Mouse (Mus musculus): ENCODE measurements at regions not wholly inside any gene's neighbourhood (a gene's known extent, or its start where the extent isn't known, plus 50 kb on each side); places are given as distances from the start of the nearest gene placed in this dataset.

DNA sequence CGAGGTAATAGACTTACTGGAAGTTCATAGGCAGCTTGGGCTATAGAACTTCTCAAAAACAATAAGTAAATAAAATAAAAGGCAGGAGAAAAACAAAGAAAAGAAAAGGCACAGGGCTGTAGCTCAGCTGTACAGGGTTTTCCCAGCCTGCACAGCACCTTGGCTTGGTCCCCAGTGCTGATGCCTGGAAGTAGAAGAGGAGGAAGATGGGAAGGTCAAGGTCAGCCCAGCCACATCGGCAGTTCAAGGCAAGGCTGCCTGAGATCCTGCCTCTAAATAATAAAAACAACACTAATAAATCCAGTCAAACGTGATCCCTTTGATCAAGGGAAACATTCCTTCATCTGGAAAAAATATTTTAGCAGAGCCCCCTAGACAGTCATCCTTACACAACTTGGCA, 103.1 kb downstream of the Cenpf start:
- Histone ChIP-seq H3K36me3 (no peaks in the 10 kb centered on the region), H3K27me3 (ENCODE audit: insufficient read depth, poor library complexity, severe bottlenecking) (peaks cover 3% of the 10 kb centered on the region; the same call in 1 of the 2 replicates), H3K4me1 (replicated peaks) (peaks cover 10% of the 10 kb centered on the region), H3K27ac (no peak overlapping the region), H3K9me3 (no peaks in the 10 kb centered on the region), H3K4me3 (no peak overlapping the region)
- WGBS: 75% methylated on average over 3 of the region's 3 CpGs
- DNase-seq (ENCODE audit: low spot score): no peak

DNA sequence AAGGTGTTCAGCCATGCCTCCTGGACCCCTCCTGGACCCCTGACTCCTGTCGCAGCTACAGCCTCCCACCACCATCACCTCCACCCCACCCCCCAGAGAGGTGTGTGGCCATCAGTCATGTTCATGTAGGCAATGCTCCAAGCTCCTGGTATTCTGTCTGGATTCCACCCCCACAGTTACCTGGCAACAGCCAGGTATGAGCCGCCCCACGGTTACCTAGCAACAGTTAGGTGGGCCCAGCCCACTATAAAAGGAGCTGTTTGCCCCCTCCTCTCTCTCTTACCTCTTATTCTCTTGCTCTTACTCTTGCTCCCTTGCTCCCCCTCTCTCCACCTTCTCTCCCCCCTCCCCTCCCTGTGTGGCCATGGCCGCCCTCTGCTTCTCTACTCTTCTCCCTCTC, 106.5 kb downstream of the Cenpf start:
- WGBS: 83% methylated on average over 4 of the region's 4 CpGs
- Histone ChIP-seq H3K4me1 (replicated peaks) (peaks cover 13% of the 10 kb centered on the region), H3K4me3 (no peak overlapping the region), H3K9me3 (no peaks in the 10 kb centered on the region), H3K27me3 (ENCODE audit: insufficient read depth, poor library complexity, severe bottlenecking) (peaks cover 3% of the 10 kb centered on the region; the same call in 1 of the 2 replicates), H3K27ac (0 out of 2 replicates have a peak overlapping the region, but pooled peaks have one; percentile 37), H3K36me3 (no peaks in the 10 kb centered on the region)
- no peak for DNase-seq (ENCODE audit: low spot score)

DNA sequence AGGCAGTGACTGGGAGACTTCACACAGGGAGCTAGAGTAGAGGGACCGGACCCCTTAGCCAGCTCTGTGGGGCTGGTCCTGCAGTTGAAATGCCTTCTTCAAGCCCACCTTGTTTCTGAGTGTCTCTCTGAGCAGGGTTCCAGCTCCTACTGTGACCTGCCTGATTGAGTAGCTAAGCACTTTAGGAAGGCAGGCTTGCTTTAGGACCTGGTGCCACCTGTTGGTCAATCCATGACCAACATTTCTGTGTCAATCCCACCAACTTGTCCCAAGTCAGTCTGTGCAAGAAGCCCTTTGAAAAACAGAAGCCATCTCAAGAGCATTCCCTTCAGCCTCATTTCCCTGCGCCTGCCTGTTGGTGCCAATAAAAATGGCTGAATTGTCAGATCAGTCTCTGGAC, 108.5 kb downstream of the Cenpf start:
- Histone ChIP-seq H3K4me3 (no peak overlapping the region), H3K27ac (no peak overlapping the region), H3K36me3 (no peaks in the 10 kb centered on the region), H3K4me1 (replicated peaks) (peaks cover 19% of the 10 kb centered on the region), H3K27me3 (ENCODE audit: insufficient read depth, poor library complexity, severe bottlenecking) (peaks cover 3% of the 10 kb centered on the region; the same call in 1 of the 2 replicates), H3K9me3 (0 out of 2 replicates have a peak, but pooled peaks cover 3% of the 10 kb centered on the region)
- 72% methylated on average over 2 of the region's 2 CpGs for WGBS
- peak; percentile 49 for DNase-seq (ENCODE audit: low spot score)

DNA sequence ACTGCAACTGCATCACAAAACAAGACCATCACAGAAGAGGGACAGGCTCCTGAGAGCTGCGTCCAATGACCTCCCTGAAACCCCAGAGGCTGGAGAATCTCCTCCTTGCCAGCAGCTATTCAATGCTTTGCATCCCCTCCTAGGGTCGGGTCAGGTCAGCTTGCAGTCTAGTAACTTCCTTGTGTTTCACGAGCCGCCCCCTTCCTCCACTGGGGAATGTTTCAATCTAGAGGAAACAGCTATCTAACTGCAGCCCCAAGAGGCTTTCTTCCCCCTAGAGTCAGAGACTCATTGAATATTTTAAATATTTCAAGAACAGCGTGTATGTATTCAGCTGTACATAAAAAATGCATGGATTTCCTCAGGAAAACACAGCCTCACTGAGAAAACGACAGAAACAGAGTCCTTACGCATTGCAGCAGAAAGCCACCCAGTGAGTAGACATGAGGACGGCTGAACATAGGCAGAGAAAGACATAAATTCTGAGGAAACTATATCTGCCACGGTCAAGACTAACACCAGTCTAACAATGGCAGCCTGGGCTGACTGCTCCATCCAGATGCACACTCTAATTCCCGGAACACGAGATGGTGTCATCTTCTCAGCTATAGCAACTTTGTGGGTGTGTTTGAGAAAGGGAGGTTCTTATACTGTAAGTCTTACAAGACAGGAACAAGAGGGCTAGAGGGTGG, 111.4 kb downstream of the Cenpf start:
- H3K4me3 ChIP-seq: no peak overlapping the region
- no peaks in the 10 kb centered on the region for H3K36me3 ChIP-seq
- WGBS: 55% methylated on average over 11 of the region's 11 CpGs
- DNase-seq (ENCODE audit: low spot score): peak; percentile 14
- no peak overlapping the region for H3K27ac ChIP-seq
- 0 out of 2 replicates have a peak, but pooled peaks cover 5% of the 10 kb centered on the region for H3K9me3 ChIP-seq
- H3K27me3 ChIP-seq (ENCODE audit: insufficient read depth, poor library complexity, severe bottlenecking): no peaks in the 10 kb centered on the region
- peaks cover 12% of the 10 kb centered on the region for H3K4me1 ChIP-seq (replicated peaks)

DNA sequence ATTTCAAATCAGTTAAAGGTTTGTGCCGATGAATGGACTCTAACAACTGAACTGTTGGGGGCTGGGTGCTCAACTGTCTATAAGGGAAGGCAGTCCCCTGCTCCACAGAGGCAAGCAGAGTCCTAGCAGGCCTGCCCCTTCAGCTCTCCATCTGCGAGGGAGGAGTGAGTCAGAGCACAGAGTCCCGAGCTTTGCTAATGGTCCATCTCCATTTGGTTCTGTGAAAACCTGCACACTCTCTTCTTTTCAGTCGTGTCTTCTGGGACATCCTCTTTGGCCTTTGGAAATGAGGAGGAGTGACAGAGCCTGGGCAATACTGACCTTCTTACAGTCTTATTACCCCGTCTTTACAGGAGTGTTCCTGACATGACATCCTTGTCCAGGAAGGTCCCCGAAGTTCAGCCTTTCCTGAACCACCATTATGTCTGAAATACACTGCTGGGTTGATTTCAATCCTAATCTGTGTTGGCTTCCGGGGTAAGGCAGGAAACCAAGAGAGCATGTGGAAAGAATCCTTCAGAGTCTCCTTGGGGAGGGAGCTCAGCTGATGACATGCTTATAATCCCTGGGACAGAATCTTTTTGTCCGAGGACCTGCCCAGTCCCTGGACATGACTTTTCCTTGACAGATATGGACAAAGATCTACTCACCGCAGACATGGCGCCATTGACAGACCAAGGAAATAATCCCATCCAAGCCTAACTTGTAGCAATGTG, 112.2 kb downstream of the Cenpf start:
- 91% methylated on average over 10 of the region's 10 CpGs for WGBS
- no peak for DNase-seq (ENCODE audit: low spot score)
- Histone ChIP-seq H3K27me3 (ENCODE audit: insufficient read depth, poor library complexity, severe bottlenecking) (no peaks in the 10 kb centered on the region), H3K4me3 (no peak overlapping the region), H3K4me1 (replicated peaks) (peaks cover 9% of the 10 kb centered on the region), H3K27ac (no peak overlapping the region), H3K36me3 (no peaks in the 10 kb centered on the region), H3K9me3 (0 out of 2 replicates have a peak, but pooled peaks cover 5% of the 10 kb centered on the region)

DNA sequence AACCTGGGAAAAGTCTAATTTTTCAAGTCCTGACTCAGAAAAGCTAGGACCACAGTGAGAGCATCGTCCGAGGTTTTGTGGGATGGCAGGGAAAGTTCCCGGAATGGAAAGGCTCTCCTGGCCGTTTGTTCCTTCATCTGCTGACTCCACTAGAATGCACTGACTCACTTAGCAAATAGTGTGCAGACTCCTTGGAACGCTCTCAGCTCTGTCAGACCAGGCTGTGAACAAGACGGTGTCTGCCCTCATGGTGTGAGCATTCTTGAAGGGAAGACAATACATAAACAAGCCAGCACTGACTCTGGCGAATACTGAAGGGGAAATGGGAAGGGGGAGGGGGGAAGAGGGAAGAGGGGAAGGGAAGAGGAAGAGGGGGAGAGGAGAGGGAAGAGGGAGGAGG, 121.4 kb downstream of the Cenpf start:
- 49% methylated on average over 7 of the region's 7 CpGs for WGBS
- Histone ChIP-seq H3K36me3 (no peaks in the 10 kb centered on the region), H3K4me3 (no peak overlapping the region), H3K4me1 (replicated peaks) (0 out of 2 replicates have a peak, but pooled peaks cover 6% of the 10 kb centered on the region), H3K9me3 (no peaks in the 10 kb centered on the region), H3K27ac (no peak overlapping the region), H3K27me3 (ENCODE audit: insufficient read depth, poor library complexity, severe bottlenecking) (no peaks in the 10 kb centered on the region)
- DNase-seq (ENCODE audit: low spot score): no peak

DNA sequence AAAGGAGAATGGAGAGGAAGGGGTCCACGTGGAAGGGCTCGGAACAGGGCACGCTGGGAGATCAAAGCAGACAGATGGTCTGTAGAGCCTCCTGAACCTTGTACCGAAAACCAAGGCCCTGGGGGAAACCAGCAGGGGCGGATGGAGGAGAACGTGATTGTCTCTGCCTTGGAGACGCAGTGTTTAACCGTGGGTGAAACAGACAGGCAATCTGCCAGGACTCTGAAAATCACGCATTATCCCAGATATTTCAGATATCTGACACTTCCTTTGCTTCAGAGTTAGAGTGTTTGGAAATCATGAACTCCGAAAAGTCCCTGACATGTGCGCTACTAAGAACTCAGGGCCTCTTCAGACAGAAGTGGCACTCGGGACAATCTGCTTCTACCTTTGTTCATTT, 126.1 kb downstream of the Cenpf start:
- DNase-seq (ENCODE audit: low spot score): no peak
- no peaks in the 10 kb centered on the region for H3K9me3 ChIP-seq
- no peaks in the 10 kb centered on the region for H3K36me3 ChIP-seq
- 93% methylated on average over 12 of the region's 12 CpGs for WGBS
- no peak overlapping the region for H3K27ac ChIP-seq
- 0 out of 2 replicates have a peak, but pooled peaks cover 5% of the 10 kb centered on the region for H3K4me1 ChIP-seq (replicated peaks)
- H3K27me3 ChIP-seq (ENCODE audit: insufficient read depth, poor library complexity, severe bottlenecking): no peaks in the 10 kb centered on the region
- no peak overlapping the region for H3K4me3 ChIP-seq

DNA sequence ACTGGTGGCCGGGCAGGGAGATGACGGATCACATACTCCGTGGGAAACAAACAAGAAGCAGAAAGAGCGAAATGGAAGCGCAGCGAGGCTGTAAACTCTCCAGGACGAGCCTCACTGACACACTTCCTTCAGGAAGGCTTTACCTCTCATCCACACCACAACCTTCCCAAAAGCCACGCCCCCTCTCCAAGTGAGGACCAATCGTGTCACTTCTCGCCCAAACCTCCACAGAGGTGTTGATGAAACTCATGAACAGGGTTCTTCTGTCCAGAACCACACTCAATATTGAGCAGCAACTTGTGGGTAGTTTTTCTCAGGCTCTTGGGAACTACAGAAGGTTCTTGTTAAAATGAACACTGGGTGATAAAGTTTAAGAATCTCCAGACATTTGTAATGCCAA, 127.3 kb downstream of the Cenpf start:
- no peak for DNase-seq (ENCODE audit: low spot score)
- no peaks in the 10 kb centered on the region for H3K27me3 ChIP-seq (ENCODE audit: insufficient read depth, poor library complexity, severe bottlenecking)
- H3K4me1 ChIP-seq (replicated peaks): no peaks in the 10 kb centered on the region
- no peak overlapping the region for H3K4me3 ChIP-seq
- H3K9me3 ChIP-seq: peaks cover 3% of the 10 kb centered on the region; the same call in 1 of the 2 replicates
- 47% methylated on average over 10 of the region's 10 CpGs for WGBS
- H3K36me3 ChIP-seq: no peaks in the 10 kb centered on the region
- H3K27ac ChIP-seq: no peak overlapping the region

DNA sequence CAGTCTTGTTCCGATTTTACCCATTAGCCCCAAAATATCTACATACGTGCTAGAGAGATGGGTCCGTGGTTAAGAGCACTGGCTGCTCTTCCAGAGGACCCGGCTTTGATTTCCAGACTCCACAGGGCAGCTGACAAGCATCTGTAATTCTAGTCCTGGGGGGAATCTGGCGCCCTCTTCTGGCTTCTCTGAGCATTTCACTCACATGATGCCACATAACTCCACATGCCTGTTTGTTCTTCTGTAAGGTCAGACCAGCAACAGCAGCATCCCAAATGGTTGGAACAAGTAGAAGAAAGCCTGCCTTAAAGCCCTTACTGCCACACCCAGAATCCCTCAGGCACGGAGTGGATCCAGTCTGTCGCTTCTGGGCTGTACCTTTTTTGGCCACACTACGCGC, 137.0 kb downstream of the Cenpf start:
- Histone ChIP-seq H3K27me3 (ENCODE audit: insufficient read depth, poor library complexity, severe bottlenecking) (no peaks in the 10 kb centered on the region), H3K4me1 (replicated peaks) (no peaks in the 10 kb centered on the region), H3K4me3 (no peak overlapping the region), H3K36me3 (no peaks in the 10 kb centered on the region), H3K27ac (no peak overlapping the region), H3K9me3 (peaks cover 2% of the 10 kb centered on the region; the same call in 1 of the 2 replicates)
- WGBS: 86% methylated on average over 9 of the region's 9 CpGs
- DNase-seq (ENCODE audit: low spot score): peak; percentile 19

DNA sequence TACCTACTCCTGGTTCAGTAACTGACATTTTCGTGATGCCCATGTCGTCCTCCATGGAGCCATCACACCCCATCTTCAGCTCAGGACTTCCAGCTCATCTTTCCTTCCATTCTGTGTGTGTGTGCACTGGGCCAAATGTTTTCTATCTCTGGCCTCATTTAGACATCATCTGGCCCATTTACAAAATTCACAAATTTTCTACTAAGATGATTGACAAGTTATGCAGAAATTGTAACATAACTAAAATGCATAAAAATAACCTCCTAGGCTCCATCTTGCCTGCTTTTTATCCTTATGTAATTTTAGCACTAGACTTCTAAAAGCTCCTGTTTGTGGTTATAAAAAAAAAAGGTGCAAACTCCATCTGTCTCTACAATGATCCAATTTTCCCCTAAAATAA, 130.8 kb upstream of the Kcnk2 start:
- Histone ChIP-seq H3K4me1 (replicated peaks) (peaks cover 4% of the 10 kb centered on the region; the same call in 1 of the 2 replicates), H3K36me3 (no peaks in the 10 kb centered on the region), H3K27me3 (ENCODE audit: insufficient read depth, poor library complexity, severe bottlenecking) (no peaks in the 10 kb centered on the region), H3K4me3 (no peak overlapping the region), H3K27ac (no peak overlapping the region), H3K9me3 (no peaks in the 10 kb centered on the region)
- WGBS: 90% methylated on average over 2 of the region's 2 CpGs
- no peak for DNase-seq (ENCODE audit: low spot score)

DNA sequence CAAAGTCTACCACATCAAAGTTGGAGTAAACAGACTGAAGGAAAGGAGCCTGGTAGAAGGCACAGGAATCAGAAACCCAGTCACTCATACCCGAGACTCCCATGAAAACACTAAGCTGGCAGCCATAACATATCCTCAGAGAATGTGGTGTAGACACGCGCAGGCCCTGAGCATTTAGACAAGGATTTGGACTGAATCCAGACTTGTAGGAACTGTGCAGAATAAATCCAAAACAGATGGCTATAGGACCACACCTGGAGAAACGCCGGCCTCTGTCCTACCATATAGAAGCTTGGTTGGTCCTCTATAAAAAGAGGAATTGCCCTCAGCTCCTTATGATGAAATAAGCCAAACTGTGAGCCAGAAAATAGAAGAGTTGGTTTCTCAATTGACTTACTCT, 124.3 kb upstream of the Kcnk2 start:
- no peak overlapping the region for H3K27ac ChIP-seq

DNA sequence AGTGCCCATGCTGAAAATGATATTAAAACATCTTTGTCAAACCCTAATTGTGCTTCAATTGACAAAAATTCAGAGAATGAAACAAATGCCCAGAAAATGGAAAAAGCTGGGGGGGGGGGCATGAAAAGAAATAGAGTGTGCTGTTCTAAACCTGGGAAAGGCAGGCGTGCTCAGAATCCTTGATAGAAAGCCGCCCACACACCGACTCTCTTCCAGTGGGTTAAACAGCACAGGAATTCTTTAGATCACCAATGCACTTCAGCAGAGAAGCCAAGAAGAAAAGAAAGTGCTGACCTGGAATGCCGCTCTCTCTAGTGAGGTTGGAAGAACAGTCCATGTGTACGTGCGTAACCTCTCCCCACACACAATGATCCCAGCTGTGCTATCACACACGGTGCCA, 113.4 kb upstream of the Kcnk2 start:
- Histone ChIP-seq H3K4me1 (replicated peaks) (no peaks in the 10 kb centered on the region; the same call in 1 of the 2 replicates), H3K27me3 (ENCODE audit: insufficient read depth, poor library complexity, severe bottlenecking) (no peaks in the 10 kb centered on the region), H3K9me3 (no peaks in the 10 kb centered on the region), H3K36me3 (no peaks in the 10 kb centered on the region), H3K27ac (no peak overlapping the region), H3K4me3 (no peak overlapping the region)
- 85% methylated on average over 7 of the region's 7 CpGs for WGBS
- no peak for DNase-seq (ENCODE audit: low spot score)

More for the DNA sequence above, 124.3 kb upstream of the Kcnk2 start:
- H3K9me3 ChIP-seq: no peaks in the 10 kb centered on the region
- H3K4me1 ChIP-seq (replicated peaks): no peaks in the 10 kb centered on the region
- DNase-seq (ENCODE audit: low spot score): no peak
- H3K36me3 ChIP-seq: no peaks in the 10 kb centered on the region
- H3K4me3 ChIP-seq: no peak overlapping the region
- H3K27me3 ChIP-seq (ENCODE audit: insufficient read depth, poor library complexity, severe bottlenecking): no peaks in the 10 kb centered on the region
- 91% methylated on average over 5 of the region's 5 CpGs for WGBS

DNA sequence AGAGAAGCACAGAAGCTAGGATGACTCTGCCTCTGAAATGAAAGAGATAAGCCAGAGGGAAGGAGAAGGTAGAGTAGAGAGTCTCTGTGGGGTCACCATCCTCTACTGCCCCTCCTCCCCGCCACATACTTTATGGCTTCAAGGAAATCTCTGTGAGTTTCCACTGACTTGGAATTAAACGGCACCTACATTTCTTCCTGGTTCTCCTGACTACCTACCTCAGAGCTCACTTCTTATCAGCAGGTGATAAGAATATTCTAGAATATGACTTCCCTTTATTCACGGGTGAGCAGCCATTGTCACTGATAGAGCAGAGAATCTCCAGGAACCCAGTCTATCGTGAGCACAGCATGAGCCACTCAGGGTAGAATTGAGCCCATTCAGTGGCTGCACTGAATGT, 111.3 kb upstream of the Kcnk2 start:
- no peak for DNase-seq (ENCODE audit: low spot score)
- WGBS: 63% methylated on average over 4 of the region's 4 CpGs
- Histone ChIP-seq H3K9me3 (peaks cover 17% of the 10 kb centered on the region; the same call in 1 of the 2 replicates), H3K27me3 (ENCODE audit: insufficient read depth, poor library complexity, severe bottlenecking) (no peaks in the 10 kb centered on the region), H3K27ac (no peak overlapping the region), H3K4me1 (replicated peaks) (no peaks in the 10 kb centered on the region; the same call in 1 of the 2 replicates), H3K36me3 (no peaks in the 10 kb centered on the region), H3K4me3 (no peak overlapping the region)
